Mouse (Mus musculus): ENCODE results near the gene Fcna. TPM values are rescaled to one million over a fixed set of nuclear protein-coding genes. Genes with fewer than 3 reads are reported as not detected.

Fcna gene
- polyA plus RNA-seq, 1 experiment, result 3.5 TPM

GRCm38 (mm10) chr2:25617578-25617977 is 10.3 kb downstream of the Fcna start, which contains the start of gene Ccdc183:
Gene Ccdc183 (minus strand): TSS chr2:25617678.
- 70% methylated on average over 3 of the region's 3 CpGs for WGBS
- DNase-seq, result no peak
- Histone ChIP-seq H3K4me3 (replicated peaks; ENCODE audit: extremely low read depth, low read depth, low read length) (no peak within 1 kb of the TSS), H3K4me1 (ENCODE audit: control insufficient read depth, insufficient read depth, low read length) (no peaks in the 10 kb centered on the region)
- TF ChIP-seq CTCF (IDR thresholded peaks at IDR 0.05; ENCODE audit: insufficient read depth, low read length) (no peak), POLR2A (IDR thresholded peaks at IDR 0.05; ENCODE audit: borderline replicate concordance, extremely low read depth, low read depth, low read length) (no peak)

- TF ChIP-seq POLR2A (IDR thresholded peaks at IDR 0.05; ENCODE audit: borderline replicate concordance, extremely low read depth, low read depth, low read length) (no peak), CTCF (IDR thresholded peaks at IDR 0.05; ENCODE audit: insufficient read depth, low read length) (no peak)
- DNase-seq, result no peak
- H3K4me3 ChIP-seq (replicated peaks; ENCODE audit: extremely low read depth, low read depth, low read length), result no peak overlapping the region
- H3K4me1 ChIP-seq (ENCODE audit: control insufficient read depth, insufficient read depth, low read length), result no peaks in the 10 kb centered on the region
- 19% methylated on average over 22 of the region's 22 CpGs for WGBS
Observed at GRCm38 (mm10) chr2:25616398-25616797, 11.4 kb downstream of the Fcna start.

- WGBS, result 50% methylated on average over 10 of the region's 10 CpGs
- peaks cover 4% of the 10 kb centered on the region for H3K4me1 ChIP-seq (ENCODE audit: control insufficient read depth, insufficient read depth, low read length)
- H3K4me3 ChIP-seq (replicated peaks; ENCODE audit: extremely low read depth, low read depth, low read length), result peak overlapping the region; percentile 93
- TF ChIP-seq POLR2A (IDR thresholded peaks at IDR 0.05; ENCODE audit: borderline replicate concordance, extremely low read depth, low read depth, low read length) (no peak), CTCF (IDR thresholded peaks at IDR 0.05; ENCODE audit: insufficient read depth, low read length) (no peak)
- DNase-seq, result no peak
Observed at GRCm38 (mm10) chr2:25608671-25609070, 19.2 kb downstream of the Fcna start.

GRCm38 (mm10) chr2:25607761-25608622 is 19.8 kb downstream of the Fcna start, which contains the start of gene Rabl6:
Gene Rabl6 (minus strand): TSS chr2:25608521.
- TF ChIP-seq POLR2A (IDR thresholded peaks at IDR 0.05; ENCODE audit: borderline replicate concordance, extremely low read depth, low read depth, low read length), result peak; percentile 71; the same call in 1 of the 2 replicates
- TF ChIP-seq CTCF (IDR thresholded peaks at IDR 0.05; ENCODE audit: insufficient read depth, low read length), result no peak
- H3K4me1 ChIP-seq (ENCODE audit: control insufficient read depth, insufficient read depth, low read length), result peaks cover 4% of the 10 kb centered on the region
- DNase-seq, result peak; percentile 89
- under 1% methylated on average over 80 of the region's 80 CpGs for WGBS
- peak within 1 kb of the TSS; percentile 93 for H3K4me3 ChIP-seq (replicated peaks; ENCODE audit: extremely low read depth, low read depth, low read length)

GRCm38 (mm10) chr2:25602526-25602925 is 25.3 kb downstream of the Fcna start:
- no peak for DNase-seq
- WGBS, result 93% methylated on average over 5 of the region's 5 CpGs
- TF ChIP-seq POLR2A (IDR thresholded peaks at IDR 0.05; ENCODE audit: borderline replicate concordance, extremely low read depth, low read depth, low read length) (no peak), CTCF (IDR thresholded peaks at IDR 0.05; ENCODE audit: insufficient read depth, low read length) (no peak)
- H3K4me1 ChIP-seq (ENCODE audit: control insufficient read depth, insufficient read depth, low read length), result peaks cover 4% of the 10 kb centered on the region
- H3K4me3 ChIP-seq (replicated peaks; ENCODE audit: extremely low read depth, low read depth, low read length), result no peak overlapping the region

- no peak for DNase-seq
- 78% methylated on average over 2 of the region's 2 CpGs for WGBS
Observed at GRCm38 (mm10) chr2:25600037-25600436, 27.8 kb downstream of the Fcna start.

GRCm38 (mm10) chr2:25598749-25599148 is 29.1 kb downstream of the Fcna start:
- DNase-seq, result no peak
- Histone ChIP-seq H3K4me3 (replicated peaks; ENCODE audit: extremely low read depth, low read depth, low read length) (no peak overlapping the region), H3K4me1 (ENCODE audit: control insufficient read depth, insufficient read depth, low read length) (no peaks in the 10 kb centered on the region)
- WGBS, result 93% methylated on average over 1 of the region's 1 CpGs
- TF ChIP-seq POLR2A (IDR thresholded peaks at IDR 0.05; ENCODE audit: borderline replicate concordance, extremely low read depth, low read depth, low read length) (no peak), CTCF (IDR thresholded peaks at IDR 0.05; ENCODE audit: insufficient read depth, low read length) (no peak)

More at GRCm38 (mm10) chr2:25600037-25600436, 27.8 kb downstream of the Fcna start:
- TF ChIP-seq POLR2A (IDR thresholded peaks at IDR 0.05; ENCODE audit: borderline replicate concordance, extremely low read depth, low read depth, low read length) (no peak), CTCF (IDR thresholded peaks at IDR 0.05; ENCODE audit: insufficient read depth, low read length) (no peak)
- no peak overlapping the region for H3K4me3 ChIP-seq (replicated peaks; ENCODE audit: extremely low read depth, low read depth, low read length)
- H3K4me1 ChIP-seq (ENCODE audit: control insufficient read depth, insufficient read depth, low read length), result no peaks in the 10 kb centered on the region

GRCm38 (mm10) chr2:25596765-25597510 is 30.9 kb downstream of the Fcna start:
- TF ChIP-seq POLR2A (IDR thresholded peaks at IDR 0.05; ENCODE audit: borderline replicate concordance, extremely low read depth, low read depth, low read length), result no peak
- no peak for TF ChIP-seq CTCF (IDR thresholded peaks at IDR 0.05; ENCODE audit: insufficient read depth, low read length)
- WGBS, result 93% methylated on average over 5 of the region's 5 CpGs
- DNase-seq, result no peak
- Histone ChIP-seq H3K4me3 (replicated peaks; ENCODE audit: extremely low read depth, low read depth, low read length) (no peak overlapping the region), H3K4me1 (ENCODE audit: control insufficient read depth, insufficient read depth, low read length) (no peaks in the 10 kb centered on the region)

GRCm38 (mm10) chr2:25591863-25592262 is 36.0 kb downstream of the Fcna start:
- WGBS, result 57% methylated on average over 2 of the region's 2 CpGs
- no peak for DNase-seq
- TF ChIP-seq POLR2A (IDR thresholded peaks at IDR 0.05; ENCODE audit: borderline replicate concordance, extremely low read depth, low read depth, low read length), result no peak
- peak; percentile 43 for TF ChIP-seq CTCF (IDR thresholded peaks at IDR 0.05; ENCODE audit: insufficient read depth, low read length)
- H3K4me1 ChIP-seq (ENCODE audit: control insufficient read depth, insufficient read depth, low read length), result no peaks in the 10 kb centered on the region
- H3K4me3 ChIP-seq (replicated peaks; ENCODE audit: extremely low read depth, low read depth, low read length), result no peak overlapping the region

All from lung, adult 2 months (tissue).